Mouse (Mus musculus): Measurements from ENCODE around the gene Fndc10.

DNA sequence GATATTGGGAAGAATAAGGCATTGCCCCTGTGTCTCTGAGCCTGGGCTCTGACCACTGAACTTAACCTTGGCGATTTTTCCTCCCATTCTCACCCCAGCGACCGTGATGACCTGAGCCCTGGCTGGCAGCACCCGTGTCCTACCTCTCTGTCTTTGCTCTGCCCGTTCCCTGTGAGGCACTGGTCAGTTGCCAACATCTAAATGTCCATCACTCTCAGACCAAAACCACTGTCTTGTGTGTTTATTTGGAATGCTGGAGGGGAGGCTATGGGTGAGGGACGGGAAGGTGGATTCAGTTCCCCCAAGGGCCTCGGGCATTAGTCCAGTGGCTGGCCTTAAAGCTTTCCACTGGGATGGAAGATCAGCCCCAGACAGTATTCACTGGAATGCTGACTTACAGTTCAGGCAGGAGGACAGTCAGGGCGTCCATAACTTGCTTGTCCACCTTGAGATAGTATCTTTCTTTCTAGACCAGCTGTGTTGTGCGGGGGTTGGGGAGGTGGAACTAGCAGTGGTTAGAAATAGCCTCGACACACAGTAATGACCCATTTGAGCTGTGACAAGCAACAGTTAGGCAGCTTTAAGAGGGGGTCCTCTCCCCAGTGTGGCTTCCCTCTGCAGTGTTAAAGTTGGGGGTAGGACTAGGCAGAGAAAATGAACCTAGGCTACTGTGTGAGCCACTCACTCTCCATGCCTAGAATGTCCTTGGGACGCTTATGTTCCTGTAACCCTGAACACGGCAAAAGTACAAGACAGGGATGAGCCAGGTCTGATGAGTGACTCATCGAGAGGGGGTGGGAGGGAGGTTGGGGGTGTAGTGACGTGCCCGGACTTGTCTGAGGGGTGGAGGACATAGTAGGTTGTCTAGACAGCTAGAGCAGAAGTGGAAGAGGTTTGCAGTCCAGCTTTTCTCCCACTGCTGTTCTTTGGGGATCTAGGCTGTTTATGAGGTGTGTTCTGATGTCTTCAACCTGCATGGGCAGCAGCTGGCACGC is 2.4 kb downstream of the Fndc10 start:
- TF ChIP-seq GATA1 (IDR thresholded peaks at IDR 0.05; ENCODE audit: borderline replicate concordance, low read length) = no peak
- TF ChIP-seq CTCF (IDR thresholded peaks at IDR 0.05; ENCODE audit: low read depth, low read length) = no peak
- TF ChIP-seq TAL1 (conservative IDR thresholded peaks at IDR 0.05; ENCODE audit: low read depth, low read length) = no peak
